Mouse (Mus musculus): ENCODE measurements around the gene Sumo3. TPM values are rescaled to one million over a fixed set of nuclear protein-coding genes. Genes with fewer than 3 reads are reported as not detected.

Gene Sumo3
- polyA plus RNA-seq, 1 experiment from 2014 or later, result 389 TPM

- 59% methylated on average over 6 of the region's 6 CpGs for WGBS
- H3K27me3 ChIP-seq, result no peaks in the 10 kb centered on the region
- H3K4me3 ChIP-seq, result no peak overlapping the region
- H3K36me3 ChIP-seq, result peaks cover 97% of the 10 kb centered on the region
- ATAC-seq (ENCODE audit: low FRiP score, low read depth), result no peak
- no peaks in the 10 kb centered on the region for H3K9me3 ChIP-seq
- no peak overlapping the region for H3K4me2 ChIP-seq (replicated peaks)
- H3K9ac ChIP-seq, result no peak overlapping the region
- H3K27ac ChIP-seq, result no peak overlapping the region
- H3K4me1 ChIP-seq, result no peaks in the 10 kb centered on the region; the same call in 1 of the 2 replicates
Observed at GRCm38 (mm10) chr10:77591546-77591945, 14.4 kb upstream of the Sumo3 start.

- Histone ChIP-seq H3K9ac (no peak overlapping the region; the same call in 1 of the 2 replicates), H3K27ac (no peak overlapping the region), H3K9me3 (no peaks in the 10 kb centered on the region), H3K27me3 (no peaks in the 10 kb centered on the region), H3K36me3 (peaks cover 83% of the 10 kb centered on the region), H3K4me2 (replicated peaks) (no peak overlapping the region), H3K4me3 (no peak overlapping the region), H3K4me1 (no peaks in the 10 kb centered on the region)
- ATAC-seq (ENCODE audit: low FRiP score, low read depth), result no peak
- WGBS, result 91% methylated on average over 2 of the region's 2 CpGs
Observed at GRCm38 (mm10) chr10:77596060-77596459, 9.8 kb upstream of the Sumo3 start.

- no peak for ATAC-seq (ENCODE audit: low FRiP score, low read depth)
- WGBS, result 62% methylated on average over 4 of the region's 4 CpGs
- H3K9ac ChIP-seq, result no peak overlapping the region
Observed at GRCm38 (mm10) chr10:77603021-77603420, 2.9 kb upstream of the Sumo3 start.

DNA sequence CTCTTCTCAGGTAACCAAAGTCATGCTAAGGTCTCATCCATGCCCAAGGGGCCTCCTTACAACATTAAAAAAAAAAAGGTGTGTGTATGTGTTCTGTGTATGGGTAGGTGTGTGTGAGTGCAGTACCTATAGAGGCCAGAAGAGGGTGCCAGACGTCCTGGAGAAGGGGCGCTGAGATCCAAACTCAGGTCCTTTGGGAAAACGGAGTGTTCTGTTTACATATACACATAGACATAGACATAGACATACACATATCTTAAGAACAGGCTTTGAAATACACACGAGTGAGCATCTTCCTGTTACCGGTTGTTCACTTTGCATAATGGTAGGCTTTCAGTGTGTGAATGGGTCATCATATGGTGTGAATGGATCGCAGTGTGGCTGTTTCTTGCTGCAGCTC is 1.8 kb upstream of the Sumo3 start:
- Histone ChIP-seq H3K4me1 (peaks cover 25% of the 10 kb centered on the region), H3K4me3 (no peak overlapping the region), H3K27me3 (no peaks in the 10 kb centered on the region), H3K9ac (no peak overlapping the region), H3K36me3 (peaks cover 21% of the 10 kb centered on the region), H3K4me2 (replicated peaks) (no peak overlapping the region), H3K9me3 (no peaks in the 10 kb centered on the region; the same call in 1 of the 2 replicates), H3K27ac (no peak overlapping the region)
- no peak for ATAC-seq (ENCODE audit: low FRiP score, low read depth)
- 91% methylated on average over 6 of the region's 6 CpGs for WGBS

More at GRCm38 (mm10) chr10:77603021-77603420, 2.9 kb upstream of the Sumo3 start:
- Histone ChIP-seq H3K36me3 (peaks cover 24% of the 10 kb centered on the region), H3K27me3 (no peaks in the 10 kb centered on the region), H3K4me2 (replicated peaks) (no peak overlapping the region), H3K4me1 (peaks cover 24% of the 10 kb centered on the region), H3K4me3 (no peak overlapping the region), H3K27ac (no peak overlapping the region), H3K9me3 (no peaks in the 10 kb centered on the region; the same call in 1 of the 2 replicates)

DNA sequence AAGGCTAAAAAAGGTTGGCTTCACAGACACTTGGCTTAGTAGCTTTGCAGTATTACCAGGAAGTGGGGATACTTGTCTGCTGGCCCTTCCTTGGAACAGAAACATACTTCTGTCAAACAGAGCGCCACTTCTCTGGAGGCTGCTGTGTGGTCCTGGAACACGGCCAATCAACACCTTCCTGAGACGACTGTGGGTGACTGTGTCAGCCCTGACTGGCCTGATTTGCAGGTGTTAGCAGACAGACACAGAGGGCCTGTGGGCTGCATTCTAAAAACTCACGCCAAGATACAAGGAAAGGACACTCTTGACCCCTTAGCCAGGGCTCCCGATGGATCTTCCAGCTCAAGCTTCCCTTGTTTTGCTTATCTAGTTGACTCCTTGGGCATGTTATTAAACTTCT is 939 bp upstream of the Sumo3 start:
- Histone ChIP-seq H3K4me1 (peaks cover 25% of the 10 kb centered on the region), H3K9me3 (no peaks in the 10 kb centered on the region; the same call in 1 of the 2 replicates), H3K4me2 (replicated peaks) (no peak overlapping the region), H3K27me3 (no peaks in the 10 kb centered on the region), H3K27ac (peak overlapping the region; percentile 94), H3K9ac (no peak overlapping the region), H3K36me3 (peaks cover 20% of the 10 kb centered on the region), H3K4me3 (no peak overlapping the region)
- ATAC-seq (ENCODE audit: low FRiP score, low read depth), result no peak
- 73% methylated on average over 5 of the region's 5 CpGs for WGBS

- ATAC-seq (ENCODE audit: low FRiP score, low read depth), result peak; percentile 4; the same call in 1 of the 2 replicates
Observed at GRCm38 (mm10) chr10:77605368-77605767, 529 bp upstream of the Sumo3 start.

DNA sequence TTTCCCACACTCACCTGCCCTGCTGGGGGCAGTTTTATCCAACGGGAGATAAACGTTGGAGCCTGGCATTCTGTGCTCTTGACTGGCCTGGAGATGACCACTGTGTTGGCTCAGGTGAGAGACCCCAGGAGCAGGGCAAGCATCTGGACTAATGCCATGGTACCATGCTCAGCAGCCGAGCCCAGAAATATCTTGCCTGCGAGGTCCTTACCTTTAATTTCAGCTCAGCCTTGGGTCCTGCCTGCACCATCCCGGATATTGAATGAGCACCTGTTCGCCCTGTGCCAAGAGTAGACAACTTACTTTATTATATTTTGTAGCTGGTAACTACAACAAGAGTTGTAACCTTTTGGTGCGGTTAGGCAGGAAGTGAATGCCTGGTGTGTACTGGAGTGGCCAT is 958 bp downstream of the Sumo3 start:
- Histone ChIP-seq H3K4me3 (peak overlapping the region; percentile 76), H3K9ac (peak overlapping the region; percentile 87), H3K4me2 (replicated peaks) (peak overlapping the region; percentile 95), H3K4me1 (peaks cover 29% of the 10 kb centered on the region), H3K27me3 (no peaks in the 10 kb centered on the region), H3K27ac (peak overlapping the region; percentile 94), H3K9me3 (no peaks in the 10 kb centered on the region; the same call in 1 of the 2 replicates), H3K36me3 (peaks cover 39% of the 10 kb centered on the region)
- ATAC-seq (ENCODE audit: low FRiP score, low read depth), result peak; percentile 10; the same call in 1 of the 2 replicates
- 42% methylated on average over 7 of the region's 7 CpGs for WGBS

More at GRCm38 (mm10) chr10:77605368-77605767, 529 bp upstream of the Sumo3 start:
- Histone ChIP-seq H3K9me3 (no peaks in the 10 kb centered on the region; the same call in 1 of the 2 replicates), H3K4me3 (peak overlapping the region; percentile 76), H3K27ac (peak overlapping the region; percentile 94), H3K4me1 (peaks cover 27% of the 10 kb centered on the region), H3K4me2 (replicated peaks) (peak overlapping the region; percentile 95), H3K9ac (peak overlapping the region; percentile 87; the same call in 1 of the 2 replicates), H3K36me3 (peaks cover 24% of the 10 kb centered on the region), H3K27me3 (no peaks in the 10 kb centered on the region)
- 42% methylated on average over 1 of the region's 1 CpGs for WGBS

- Histone ChIP-seq H3K27me3 (no peaks in the 10 kb centered on the region), H3K9ac (no peak overlapping the region), H3K4me2 (replicated peaks) (peak overlapping the region; percentile 95), H3K4me1 (peaks cover 29% of the 10 kb centered on the region), H3K9me3 (no peaks in the 10 kb centered on the region; the same call in 1 of the 2 replicates), H3K27ac (no peak overlapping the region), H3K4me3 (peak overlapping the region; percentile 76), H3K36me3 (peaks cover 45% of the 10 kb centered on the region)
- no peak for ATAC-seq (ENCODE audit: low FRiP score, low read depth)
- WGBS, result 76% methylated on average over 5 of the region's 5 CpGs
Observed at GRCm38 (mm10) chr10:77607441-77607840, 1.5 kb downstream of the Sumo3 start.

GRCm38 (mm10) chr10:77608589-77608988 is 2.7 kb downstream of the Sumo3 start:
- ATAC-seq (ENCODE audit: low FRiP score, low read depth), result no peak
- H3K4me2 ChIP-seq (replicated peaks), result no peak overlapping the region
- no peak overlapping the region for H3K9ac ChIP-seq
- 92% methylated on average over 8 of the region's 8 CpGs for WGBS
- no peaks in the 10 kb centered on the region; the same call in 1 of the 2 replicates for H3K9me3 ChIP-seq
- H3K27ac ChIP-seq, result no peak overlapping the region
- H3K36me3 ChIP-seq, result peaks cover 57% of the 10 kb centered on the region
- H3K4me1 ChIP-seq, result peaks cover 29% of the 10 kb centered on the region
- H3K4me3 ChIP-seq, result no peak overlapping the region
- no peaks in the 10 kb centered on the region for H3K27me3 ChIP-seq

DNA sequence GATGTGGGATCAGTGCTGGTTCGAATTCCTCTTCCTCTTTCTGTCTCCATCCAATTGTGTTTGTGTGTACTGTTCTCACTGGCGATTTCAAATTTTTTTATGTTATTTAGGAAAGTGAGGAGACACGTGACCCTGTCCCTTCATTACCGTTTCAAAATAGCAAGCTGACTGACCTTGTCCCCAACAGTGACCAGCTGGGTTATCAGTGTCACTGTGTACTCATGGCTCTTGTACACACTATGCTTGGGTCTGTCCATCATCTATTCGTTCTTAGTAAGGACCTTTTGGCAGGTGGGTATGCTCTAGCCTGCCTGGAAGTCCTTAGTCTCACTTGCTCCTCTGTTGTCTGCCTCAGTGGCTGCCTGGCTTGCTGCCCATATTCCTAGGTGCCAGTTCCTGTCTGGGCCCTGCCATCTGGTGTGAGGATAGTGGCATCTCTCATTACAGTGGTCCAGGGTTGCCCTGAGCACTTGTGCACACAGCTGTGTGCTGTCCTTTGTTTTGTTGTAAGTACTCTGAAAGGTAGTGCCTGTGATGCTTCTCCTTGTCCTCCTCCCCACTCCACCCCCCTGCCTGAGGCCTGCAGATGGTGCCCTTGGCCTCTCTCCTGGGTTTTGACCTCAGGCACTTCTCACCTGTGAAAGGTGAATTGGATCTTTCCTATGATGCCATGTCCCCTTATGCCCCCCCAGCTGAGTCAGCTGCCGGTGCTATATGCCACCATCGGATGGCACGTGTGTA is 4.5 kb downstream of the Sumo3 start:
- H3K36me3 ChIP-seq, result peaks cover 75% of the 10 kb centered on the region
- no peak overlapping the region for H3K9ac ChIP-seq
- H3K27ac ChIP-seq, result no peak overlapping the region
- 92% methylated on average over 8 of the region's 8 CpGs for WGBS
- peaks cover 25% of the 10 kb centered on the region for H3K4me1 ChIP-seq
- no peak for ATAC-seq (ENCODE audit: low FRiP score, low read depth)
- H3K4me2 ChIP-seq (replicated peaks), result no peak overlapping the region
- no peak overlapping the region for H3K4me3 ChIP-seq
- no peaks in the 10 kb centered on the region for H3K27me3 ChIP-seq
- H3K9me3 ChIP-seq, result no peaks in the 10 kb centered on the region

DNA sequence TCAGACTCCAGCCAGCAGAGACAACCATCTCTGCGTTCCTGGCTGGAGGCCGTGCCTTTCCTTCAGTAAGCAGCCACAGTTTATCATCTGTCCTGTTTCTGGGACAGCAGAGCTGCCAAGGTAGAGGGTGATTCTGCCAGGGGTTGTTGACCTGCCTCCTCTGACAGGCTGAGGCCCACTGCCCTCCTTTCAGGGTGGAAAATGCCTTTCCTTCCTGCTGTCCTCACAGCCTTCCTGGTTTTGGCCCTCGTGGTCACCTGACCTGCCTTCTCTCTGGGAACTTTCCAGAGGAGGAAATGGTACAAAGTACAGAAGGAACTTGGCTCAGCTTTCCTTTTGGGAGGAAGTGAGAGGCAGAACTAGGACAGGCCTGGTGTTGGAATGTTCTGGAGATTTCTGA is 7.5 kb downstream of the Sumo3 start:
- Histone ChIP-seq H3K27me3 (no peaks in the 10 kb centered on the region), H3K4me3 (no peak overlapping the region), H3K9ac (no peak overlapping the region), H3K4me2 (replicated peaks) (no peak overlapping the region), H3K36me3 (peaks cover 93% of the 10 kb centered on the region), H3K4me1 (peaks cover 4% of the 10 kb centered on the region; the same call in 1 of the 2 replicates), H3K27ac (no peak overlapping the region), H3K9me3 (no peaks in the 10 kb centered on the region)
- WGBS, result 93% methylated on average over 3 of the region's 3 CpGs
- no peak for ATAC-seq (ENCODE audit: low FRiP score, low read depth)

GRCm38 (mm10) chr10:77615647-77616046 is 9.8 kb downstream of the Sumo3 start:
- no peak overlapping the region for H3K4me2 ChIP-seq (replicated peaks)
- no peak for ATAC-seq (ENCODE audit: low FRiP score, low read depth)
- 92% methylated on average over 8 of the region's 8 CpGs for WGBS
- H3K27ac ChIP-seq, result no peak overlapping the region
- H3K4me1 ChIP-seq, result no peaks in the 10 kb centered on the region
- no peak overlapping the region for H3K9ac ChIP-seq
- H3K9me3 ChIP-seq, result no peaks in the 10 kb centered on the region
- H3K36me3 ChIP-seq, result peaks cover 90% of the 10 kb centered on the region
- no peaks in the 10 kb centered on the region for H3K27me3 ChIP-seq
- H3K4me3 ChIP-seq, result no peak overlapping the region
